Mouse (Mus musculus) common myeloid progenitor, adult 5-6 weeks (primary cell): ENCODE results near the gene Ctla4. TPM values are rescaled to one million over a fixed set of nuclear protein-coding genes. Genes with fewer than 3 reads are reported as not detected.

ENCODE experiments used
- ATAC-seq: replicated peaks from 2 replicates; pipeline ENCODE4 v1.8.0; 2016; ENCODE audit warnings: low read depth, mild to moderate bottlenecking, moderate TSS enrichment, inconsistent platforms; ENCODE audit not compliant: poor library complexity, severe bottlenecking
- total RNA-seq: library from RNA; stranded (forward); fragments of 200-1000, 187-1606 nt; gene quantifications from 2 replicates; pipeline ENCODE4 v1.2.3, GENCODE M21; 2017

Ctla4 gene
- total RNA-seq, 1 experiment from 2014 or later, result not detected

DNA sequence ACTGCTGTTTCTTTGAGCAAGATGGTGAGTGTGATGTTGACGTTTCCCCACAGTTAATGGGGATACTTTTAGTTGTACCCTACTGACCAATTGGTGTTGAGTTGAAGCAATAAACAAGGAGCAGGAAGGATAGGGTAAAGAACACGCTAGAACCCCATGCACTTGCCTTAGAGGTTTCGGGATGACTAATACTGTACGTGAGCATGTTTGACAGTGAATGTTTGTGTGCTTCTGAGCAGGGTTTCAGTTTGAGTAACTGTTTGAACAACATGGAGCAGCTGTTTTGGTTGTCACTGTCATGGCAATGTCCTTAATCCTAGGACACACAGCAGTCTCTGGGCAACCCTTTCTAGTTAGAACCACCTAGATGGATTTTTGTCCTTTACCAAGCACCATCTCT, 26.5 kb downstream of the Ctla4 start:
- ATAC-seq, result no peak

DNA sequence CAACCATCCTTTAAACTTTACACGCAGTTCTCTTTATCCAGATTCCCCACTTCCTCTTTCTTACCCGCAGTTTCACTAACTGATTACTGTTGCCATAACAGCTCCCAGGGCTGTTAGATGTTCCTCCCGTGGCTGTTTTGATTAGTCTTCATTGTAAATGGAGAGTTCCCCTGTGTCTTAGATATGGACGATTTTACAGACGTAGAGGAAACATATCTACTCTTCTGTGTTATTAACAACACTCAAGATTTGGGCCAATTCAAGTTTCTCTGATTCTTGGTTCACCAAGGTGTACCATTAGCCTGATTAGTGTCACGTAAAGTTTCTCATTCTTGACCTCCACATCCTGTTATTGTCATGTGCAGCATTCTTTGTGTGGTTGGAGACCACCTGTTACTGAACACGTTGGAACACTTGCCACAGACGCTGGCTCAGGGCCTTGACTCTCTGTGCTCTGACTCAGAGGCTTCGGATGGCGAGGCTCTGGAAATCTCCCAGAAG, 29.5 kb downstream of the Ctla4 start:
- ATAC-seq, result peak; percentile 86

DNA sequence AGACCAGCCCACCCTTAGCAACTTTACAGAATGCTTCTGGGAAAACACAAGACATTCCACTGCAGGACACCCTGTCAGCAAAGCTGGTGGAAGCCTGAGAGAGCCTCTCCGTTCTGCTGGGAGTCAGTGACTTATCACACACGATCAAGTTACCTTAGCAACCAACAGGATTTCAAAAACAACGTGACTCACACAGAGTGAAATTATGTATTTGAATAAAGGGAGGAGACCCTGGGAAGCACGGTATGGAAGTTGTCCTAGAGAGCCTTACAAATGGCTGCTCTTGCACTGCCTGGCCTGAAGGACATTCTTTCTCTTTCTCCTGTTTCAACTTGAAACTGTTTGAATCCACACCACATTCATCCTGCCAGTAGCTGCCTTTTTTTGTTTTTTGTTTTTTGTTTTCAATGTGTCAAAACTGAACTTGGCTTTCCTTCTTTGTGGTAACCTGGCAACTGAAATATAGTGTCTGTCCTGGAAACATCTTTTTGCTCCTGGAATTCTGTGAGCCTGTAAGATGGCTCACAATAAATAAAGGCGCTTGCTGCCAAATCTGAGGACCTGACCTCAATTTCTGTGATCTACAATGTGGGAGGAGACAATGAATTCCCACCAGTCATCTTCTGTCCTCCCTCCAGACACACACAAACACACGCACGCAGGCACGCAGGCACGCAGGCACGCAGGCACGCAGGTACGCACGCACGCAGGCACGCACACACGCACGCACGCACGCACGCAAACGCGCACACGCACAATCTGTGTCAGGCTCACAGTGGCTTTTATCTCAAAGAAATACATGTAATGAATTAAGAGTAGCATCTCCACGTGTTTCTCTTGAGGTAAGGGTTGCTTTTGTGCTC, 33.9 kb downstream of the Ctla4 start:
- ATAC-seq, result no peak

DNA sequence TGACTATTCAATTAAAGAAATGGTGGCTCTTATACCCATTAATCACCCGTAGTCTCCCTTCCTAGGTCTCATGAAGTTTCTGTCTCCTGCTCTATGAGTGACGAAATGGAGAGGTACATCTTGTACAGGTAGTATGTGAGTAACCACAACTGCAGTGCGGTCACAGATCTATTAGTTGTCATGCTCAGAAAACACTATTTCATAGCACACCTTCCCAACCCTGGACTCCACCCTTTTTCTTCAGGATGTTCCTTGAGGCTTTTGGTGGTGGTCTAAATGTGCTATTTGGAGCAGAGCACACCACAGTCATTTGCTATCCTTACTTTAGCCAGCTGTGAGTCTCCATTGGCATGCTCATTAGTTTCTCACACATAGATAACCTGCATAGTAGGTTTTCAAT, 42.2 kb downstream of the Ctla4 start:
- ATAC-seq, result no peak

- no peak for ATAC-seq
Measured at GRCm38 (mm10) chr1:60930397-60930796, 43.6 kb downstream of the Ctla4 start.

- no peak for ATAC-seq
Measured at GRCm38 (mm10) chr1:60935968-60936581, 49.3 kb downstream of the Ctla4 start.

DNA sequence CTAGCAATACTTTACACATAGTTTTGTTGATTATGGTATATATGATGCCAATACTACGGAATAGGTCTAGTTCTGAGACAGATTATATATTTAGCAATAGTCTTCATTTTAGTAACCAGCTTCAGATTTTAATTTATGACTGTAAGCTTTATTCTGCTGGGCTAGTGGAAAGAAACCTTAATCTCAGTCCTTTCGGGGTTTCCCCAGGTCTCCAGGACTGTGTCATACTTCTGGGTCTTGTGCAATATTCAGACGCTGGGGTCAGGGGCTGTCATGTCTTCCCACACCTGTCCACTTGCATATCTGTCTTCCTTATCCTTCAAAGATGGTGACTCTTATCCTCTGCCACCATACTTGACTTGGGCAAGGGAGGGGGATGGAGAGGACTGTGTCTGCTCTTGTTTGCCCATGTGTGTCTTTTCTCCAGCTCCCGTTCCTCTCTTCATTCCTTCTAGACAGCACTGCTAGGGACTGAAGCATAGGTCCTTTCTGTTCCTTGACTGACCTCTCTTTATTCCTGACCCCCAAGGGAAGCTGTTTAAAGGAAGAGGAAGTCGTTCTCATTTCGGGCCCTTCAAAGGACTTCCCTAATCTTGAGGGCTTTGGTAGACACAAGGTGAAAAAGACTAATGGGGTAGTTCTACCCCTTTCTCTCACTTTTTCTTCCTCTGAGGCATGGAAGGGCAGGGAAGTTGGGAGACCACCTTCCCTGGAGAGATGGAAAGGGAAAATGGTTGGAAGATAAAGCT, 50.3 kb downstream of the Ctla4 start:
- peak; percentile 53 for ATAC-seq

DNA sequence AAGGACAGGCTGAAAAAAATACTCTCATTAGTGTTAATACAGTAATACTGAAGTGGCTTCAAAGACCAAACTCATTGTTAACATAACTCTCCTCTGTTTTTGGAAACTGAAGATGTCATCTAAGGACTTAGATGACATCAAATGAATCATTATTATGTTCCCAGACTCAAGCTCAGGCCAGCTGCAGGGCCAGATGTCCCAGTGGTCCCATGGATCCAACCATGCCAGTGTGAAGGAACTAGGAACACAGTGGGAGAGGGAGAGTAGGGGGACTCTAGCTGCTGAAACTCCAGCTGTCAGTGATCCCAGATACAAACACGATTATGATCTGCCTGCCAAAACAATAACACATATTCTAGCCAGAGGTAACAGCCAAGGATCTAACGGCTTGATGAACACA, 51.5 kb downstream of the Ctla4 start:
- ATAC-seq, result no peak

DNA sequence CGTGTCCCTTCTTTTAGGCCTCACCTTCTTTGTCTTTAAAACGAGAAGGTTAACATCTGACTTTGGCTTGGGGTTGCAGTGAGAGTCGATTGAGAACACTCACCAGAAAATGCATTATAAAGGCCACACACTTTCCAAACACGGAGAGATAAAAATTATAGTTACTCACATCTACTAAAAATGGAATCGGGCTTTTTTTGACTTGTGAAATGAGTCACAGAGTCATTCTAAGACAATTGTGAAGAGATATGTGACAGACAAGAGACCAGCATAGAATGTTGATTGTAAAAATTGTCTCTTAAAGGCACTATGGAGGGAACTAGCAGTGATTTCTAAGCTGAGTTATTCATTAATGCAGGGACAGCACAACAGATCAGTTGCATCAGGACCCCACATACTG, 52.2 kb downstream of the Ctla4 start:
- no peak for ATAC-seq

DNA sequence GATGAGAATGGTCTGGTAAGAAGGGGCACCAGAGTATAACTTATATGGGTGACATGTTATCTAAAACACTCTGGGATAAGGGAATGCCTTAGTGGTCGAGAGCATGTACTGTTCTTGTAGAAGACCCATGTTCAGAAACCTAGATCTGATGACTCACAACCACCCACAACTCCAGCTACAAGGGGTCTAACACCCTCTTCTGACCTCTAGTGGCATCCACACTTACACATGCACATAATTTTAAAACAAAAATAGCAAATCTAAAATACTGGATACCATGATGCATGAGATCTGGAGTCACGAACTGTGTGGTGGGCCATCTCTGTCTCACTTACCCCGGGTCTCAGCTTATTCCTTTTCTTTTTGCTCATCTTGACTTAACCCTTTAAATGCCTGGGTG, 53.2 kb downstream of the Ctla4 start:
- no peak for ATAC-seq

DNA sequence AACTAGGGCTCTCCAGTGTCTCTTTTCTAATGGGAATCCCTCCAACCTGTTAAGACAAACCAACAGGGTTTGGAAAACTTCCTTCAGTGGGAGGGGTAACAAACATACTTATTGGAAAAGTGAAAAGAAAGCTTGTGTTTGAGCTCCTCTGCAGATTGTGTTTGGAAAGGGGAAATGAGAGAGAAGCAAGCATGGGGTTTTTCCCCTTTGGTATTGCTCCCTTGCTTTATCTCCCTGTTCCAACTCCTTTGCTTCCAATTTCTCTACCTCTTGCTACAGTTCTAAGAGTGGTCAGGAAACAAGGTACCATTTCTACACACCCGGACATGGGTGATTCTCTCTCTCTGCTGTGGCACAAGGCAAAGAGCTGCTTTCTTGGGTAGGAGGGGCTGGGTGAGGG, 53.8 kb downstream of the Ctla4 start:
- ATAC-seq, result peak; percentile 48

- peak; percentile 50 for ATAC-seq
Measured at GRCm38 (mm10) chr1:60941056-60942048, 54.6 kb downstream of the Ctla4 start.

- ATAC-seq, result no peak
Measured at GRCm38 (mm10) chr1:60942921-60943320, 56.1 kb downstream of the Ctla4 start.

- ATAC-seq, result no peak
Measured at GRCm38 (mm10) chr1:60945633-60946401, 59.0 kb downstream of the Ctla4 start.

DNA sequence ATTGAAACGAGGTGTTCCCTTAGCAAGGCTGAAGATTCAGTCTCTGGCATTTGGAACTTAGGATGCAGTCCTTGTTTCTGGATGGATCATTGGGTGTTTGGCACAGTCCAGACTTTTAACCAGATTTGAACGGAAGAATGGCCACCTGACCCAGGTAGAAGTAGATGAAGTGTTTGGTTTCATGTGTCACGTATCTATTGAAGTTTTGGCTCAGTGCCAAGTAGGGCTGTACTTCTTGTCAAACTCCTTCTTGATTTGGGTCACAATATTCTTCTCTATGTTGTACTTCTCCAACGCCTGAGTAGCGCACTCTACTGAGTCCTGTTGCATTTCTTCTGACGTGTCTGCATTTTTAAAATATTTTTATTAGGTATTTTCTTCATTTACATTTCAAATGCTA, 61.3 kb downstream of the Ctla4 start:
- no peak for ATAC-seq

DNA sequence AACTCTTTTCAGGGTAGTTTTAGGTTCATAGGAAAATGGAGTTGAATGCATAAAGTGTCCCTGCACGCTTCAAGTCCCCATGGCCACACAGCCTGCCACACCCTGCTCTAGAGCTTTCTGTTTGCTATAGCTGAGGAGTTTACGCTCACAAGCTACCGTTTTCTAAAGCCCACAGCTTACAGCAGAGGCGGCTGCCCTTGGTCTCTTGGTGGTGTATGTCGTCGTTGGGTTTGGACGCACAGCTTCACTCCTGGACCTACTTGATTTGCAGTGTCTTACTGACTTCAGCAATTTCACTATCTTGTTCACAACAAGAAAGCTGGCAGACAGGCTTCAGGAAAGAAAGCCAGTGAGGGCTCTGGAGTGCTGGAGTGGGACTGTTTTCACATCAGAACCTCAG, 66.2 kb downstream of the Ctla4 start:
- no peak for ATAC-seq

GRCm38 (mm10) chr1:60953686-60954085, 66.9 kb downstream of the Ctla4 start:
- ATAC-seq, result no peak

- ATAC-seq, result peak; percentile 68
Measured at GRCm38 (mm10) chr1:60954759-60955158, 68.0 kb downstream of the Ctla4 start.

GRCm38 (mm10) chr1:60955186-60955585, 68.4 kb downstream of the Ctla4 start:
- no peak for ATAC-seq
